20 mouse cellular contexts compared by ENCODE assay signal in genomic region chr14:72172549-72173405, GRCm38 (mm10).
"Had no signal": no experiment of that assay in that cellular context is flagged by ENCODE, and none has a peak within 500 bp of the region (broad histone marks: within the 10 kb centered on the region; RNA-seq: fewer than 3 reads in every experiment).

No protein-coding gene starts in this region.

- H3K27ac ChIP-seq: lung, embryonic 15.5 days; macrophage; midbrain, embryonic 13.5 days; midbrain, embryonic 15.5 days; neural tube, embryonic 12.5 days had no signal

- H3K27me3 ChIP-seq: lung, embryonic 15.5 days; midbrain, embryonic 13.5 days; midbrain, embryonic 15.5 days; neural tube, embryonic 12.5 days had no signal

- H3K4me2 ChIP-seq: lung, embryonic 15.5 days; midbrain, embryonic 11.5 days; midbrain, embryonic 13.5 days; midbrain, embryonic 15.5 days; neural tube, embryonic 12.5 days had no signal

- H3K9ac ChIP-seq: liver, postnatal 0 days; lung, embryonic 15.5 days; midbrain, embryonic 13.5 days; midbrain, embryonic 15.5 days; neural tube, embryonic 12.5 days had no signal

- DNase-seq: liver, postnatal 0 days; lung, adult 2 months; lung, postnatal 14 days; lung, postnatal 36 days; retina, postnatal 1 day; right cerebral cortex, adult 18-20 months; right cerebral cortex, postnatal 25 days; right cerebral cortex, postnatal 4 days; spleen, adult 18-20 months; thymus, adult 18-20 months; thymus, postnatal 14 days; thymus, postnatal 36 days had no signal

- H3K9me3 ChIP-seq: lung, embryonic 15.5 days; midbrain, embryonic 13.5 days; midbrain, embryonic 15.5 days; neural tube, embryonic 12.5 days had no signal

- ATAC-seq: liver, postnatal 0 days; lung, postnatal 0 days; midbrain, embryonic 13.5 days; midbrain, embryonic 15.5 days had no signal

- H3K4me3 ChIP-seq: lung, embryonic 15.5 days; megakaryocyte, embryonic 14.5 days; midbrain, embryonic 13.5 days; midbrain, embryonic 15.5 days; neural tube, embryonic 12.5 days had no signal

- H3K36me3 ChIP-seq: lung, embryonic 15.5 days; midbrain, embryonic 13.5 days; midbrain, embryonic 15.5 days; neural tube, embryonic 12.5 days had no signal

- H3K4me1 ChIP-seq: lung, embryonic 15.5 days; megakaryocyte, embryonic 14.5 days; midbrain, embryonic 13.5 days; midbrain, embryonic 15.5 days; neural tube, embryonic 12.5 days had no signal
